Comparison of ENCODE assay signal across 31 mouse cellular contexts in genomic region chr10:63985576-63985975, GRCm38 (mm10). TPM values are rescaled to one million over a fixed set of nuclear protein-coding genes. Genes with fewer than 3 reads are reported as not detected.
A peak's percentile ranks its signal among the peaks of the same experiment; 100 is the strongest.
DNase-seq lines count a peak whose midpoint lies in the region; ATAC-seq and TF ChIP-seq lines count a peak whose summit lies in the region.
"Had no signal": no experiment of that assay in that cellular context is flagged by ENCODE, and none has a peak within 500 bp of the region (broad histone marks: within the 10 kb centered on the region; RNA-seq: fewer than 3 reads in every experiment).

No protein-coding gene starts in this region.

- peak; percentile 33 for DNase-seq in embryonic facial prominence, embryonic 14.5 days (ENCODE audit: low spot score)
- no peak for DNase-seq in embryonic facial prominence, embryonic 10.5 days (ENCODE audit: low spot score)
- DNase-seq in forebrain, postnatal 0 days, result peak; percentile 58
- DNase-seq in layer of hippocampus, adult 9-11 months, result peak; percentile 7
- DNase-seq in layer of hippocampus, adult 8-10 months (ENCODE audit: low spot score in 2 of 2), result no peak
- no peak for DNase-seq in adrenal gland, adult 8-10 months
- DNase-seq in heart, adult 8-10 months (ENCODE audit: low spot score), result no peak
- DNase-seq: adrenal gland, postnatal 10 days; adrenal gland, postnatal 36 days; cerebellum, adult 2 months; cerebellum, adult 9-11 months; cerebellum, postnatal 25 days; gastrocnemius, postnatal 25 days; heart, adult 18-20 months; heart, postnatal 14 days; heart, postnatal 4 days; kidney, adult 18-20 months had no signal

- no peaks in the 10 kb centered on the region for H3K27me3 ChIP-seq in embryonic facial prominence, embryonic 14.5 days (replicated peaks; ENCODE audit: control insufficient read depth, insufficient read depth, low read length)
- no peaks in the 10 kb centered on the region for H3K27me3 ChIP-seq in embryonic facial prominence, embryonic 10.5 days (replicated peaks; ENCODE audit: low read depth, poor library complexity, severe bottlenecking)
- H3K27me3 ChIP-seq in forebrain, postnatal 0 days (ENCODE audit: insufficient read depth, low read length), result no peaks in the 10 kb centered on the region
- H3K27me3 ChIP-seq in forebrain, embryonic 13.5 days, result no peaks in the 10 kb centered on the region
- H3K27me3 ChIP-seq: embryonic facial prominence, embryonic 13.5 days; heart, embryonic 13.5 days had no signal

- no peaks in the 10 kb centered on the region for H3K4me1 ChIP-seq in embryonic facial prominence, embryonic 14.5 days (ENCODE audit: control insufficient read depth, insufficient read depth, low read length)
- no peaks in the 10 kb centered on the region for H3K4me1 ChIP-seq in embryonic facial prominence, embryonic 10.5 days
- H3K4me1 ChIP-seq in forebrain, postnatal 0 days (ENCODE audit: insufficient read depth), result no peaks in the 10 kb centered on the region
- H3K4me1 ChIP-seq in forebrain, embryonic 13.5 days, result no peaks in the 10 kb centered on the region
- H3K4me1 ChIP-seq: embryonic facial prominence, embryonic 13.5 days; forebrain, embryonic 10.5 days; heart, embryonic 10.5 days; heart, embryonic 13.5 days had no signal

- no peak overlapping the region for H3K4me3 ChIP-seq in embryonic facial prominence, embryonic 14.5 days (ENCODE audit: low read depth, low read length)
- no peak overlapping the region for H3K4me3 ChIP-seq in embryonic facial prominence, embryonic 10.5 days
- H3K4me3 ChIP-seq in forebrain, postnatal 0 days (ENCODE audit: low read depth, low read length), result no peak overlapping the region
- H3K4me3 ChIP-seq in forebrain, embryonic 13.5 days, result no peak overlapping the region
- H3K4me3 ChIP-seq: embryonic facial prominence, embryonic 13.5 days; forebrain, embryonic 10.5 days; heart, embryonic 10.5 days; heart, embryonic 13.5 days had no signal

- no peak overlapping the region for H3K4me2 ChIP-seq in embryonic facial prominence, embryonic 14.5 days (ENCODE audit: low read depth, low read length)
- no peak overlapping the region for H3K4me2 ChIP-seq in forebrain, postnatal 0 days (ENCODE audit: low read depth)
- no peak overlapping the region for H3K4me2 ChIP-seq in forebrain, embryonic 13.5 days
- H3K4me2 ChIP-seq: embryonic facial prominence, embryonic 13.5 days; heart, embryonic 13.5 days; hindbrain, embryonic 14.5 days had no signal

- no peak for TF ChIP-seq CTCF in forebrain, postnatal 0 days (IDR thresholded peaks at IDR 0.05; ENCODE audit: low read depth)

- no peak overlapping the region for H3K9ac ChIP-seq in embryonic facial prominence, embryonic 14.5 days (ENCODE audit: low read depth, low read length)
- H3K9ac ChIP-seq in forebrain, postnatal 0 days, result no peak overlapping the region
- no peak overlapping the region for H3K9ac ChIP-seq in forebrain, embryonic 13.5 days
- H3K9ac ChIP-seq: embryonic facial prominence, embryonic 13.5 days; heart, embryonic 13.5 days; hindbrain, embryonic 14.5 days had no signal

- H3K36me3 ChIP-seq in embryonic facial prominence, embryonic 14.5 days (ENCODE audit: control insufficient read depth, insufficient read depth, low read length), result no peaks in the 10 kb centered on the region
- no peaks in the 10 kb centered on the region for H3K36me3 ChIP-seq in embryonic facial prominence, embryonic 10.5 days (replicated peaks)
- H3K36me3 ChIP-seq in forebrain, postnatal 0 days (ENCODE audit: insufficient read depth), result no peaks in the 10 kb centered on the region
- H3K36me3 ChIP-seq in forebrain, embryonic 13.5 days (ENCODE audit: poor library complexity, severe bottlenecking), result no peaks in the 10 kb centered on the region
- H3K36me3 ChIP-seq: embryonic facial prominence, embryonic 13.5 days; forebrain, embryonic 10.5 days; heart, embryonic 10.5 days; heart, embryonic 13.5 days had no signal

- WGBS in embryonic facial prominence, embryonic 14.5 days, result 52% methylated on average over 4 of the region's 4 CpGs
- 78% methylated on average over 4 of the region's 4 CpGs for WGBS in embryonic facial prominence, embryonic 10.5 days
- whole genome bisulfite sequencing in forebrain, postnatal 0 days, result 43% methylated on average over 4 of the region's 4 CpGs
- 76% methylated on average over 4 of the region's 4 CpGs for WGBS in forebrain, embryonic 13.5 days

- H3K9me3 ChIP-seq in embryonic facial prominence, embryonic 14.5 days (ENCODE audit: control insufficient read depth, low read length), result no peaks in the 10 kb centered on the region
- H3K9me3 ChIP-seq in embryonic facial prominence, embryonic 10.5 days, result no peaks in the 10 kb centered on the region
- H3K9me3 ChIP-seq in forebrain, postnatal 0 days (ENCODE audit: low read length), result no peaks in the 10 kb centered on the region
- H3K9me3 ChIP-seq in forebrain, embryonic 13.5 days (replicated peaks), result no peaks in the 10 kb centered on the region
- H3K9me3 ChIP-seq: embryonic facial prominence, embryonic 13.5 days; forebrain, embryonic 10.5 days; heart, embryonic 10.5 days; heart, embryonic 13.5 days had no signal

- no peak overlapping the region for H3K27ac ChIP-seq in embryonic facial prominence, embryonic 14.5 days (replicated peaks; ENCODE audit: low read depth, low read length)
- H3K27ac ChIP-seq in embryonic facial prominence, embryonic 10.5 days (replicated peaks), result no peak overlapping the region
- H3K27ac ChIP-seq in forebrain, postnatal 0 days (ENCODE audit: low read depth, low read length), result no peak overlapping the region
- no peak overlapping the region for H3K27ac ChIP-seq in forebrain, embryonic 13.5 days
- H3K27ac ChIP-seq: embryonic facial prominence, embryonic 13.5 days; forebrain, embryonic 10.5 days; heart, embryonic 10.5 days; heart, embryonic 13.5 days; hindbrain, embryonic 14.5 days; hindbrain, postnatal 0 days had no signal

- no peak for ATAC-seq in embryonic facial prominence, embryonic 14.5 days (ENCODE audit: low read depth)
- peak; percentile 36; the same call in 1 of the 2 replicates for ATAC-seq in forebrain, postnatal 0 days
- no peak for ATAC-seq in forebrain, embryonic 13.5 days
- ATAC-seq: activated CD4-positive, CD25-positive, alpha-beta regulatory T cell, adult 4 months; hindbrain, postnatal 0 days; inflammation-experienced regulatory T-cells, adult 6 months; intestine, embryonic 16.5 days had no signal

RNA-seq across cellular contexts. Expression of gene Gm10118, which starts 58.3 kb away (rescaled TPM):
- 0.20 and 0.54 TPM in 2 replicates for polyA plus RNA-seq in embryonic facial prominence, embryonic 14.5 days (2014; fragmentation: Nextera tagmentation; extraction: Ambion mirVana)
- polyA plus RNA-seq in embryonic facial prominence, embryonic 10.5 days (2016; fragmentation: Nextera tagmentation; extraction: Ambion mirVana), result 0.11 TPM in 1 of 2 replicates, not detected in the other
- 1.8 and 2.4 TPM in 2 replicates for total RNA-seq in forebrain, postnatal 0 days (2014; rRNA removed)
- polyA plus RNA-seq in forebrain, postnatal 0 days (2015; fragmentation: Nextera tagmentation; extraction: Ambion mirVana), result 0.15 and 0.57 TPM in 2 replicates
- polyA plus RNA-seq in forebrain, embryonic 13.5 days (2015; fragmentation: Nextera tagmentation; extraction: Ambion mirVana), result 0.17 and 0.24 TPM in 2 replicates
- 1 to 10 TPM; 2.5 to 4.0 (median 2.6) TPM for total RNA-seq in layer of hippocampus, adult 8-10 months (2022)
- not detected for total RNA-seq in adrenal gland, adult 8-10 months (2022)
- not detected for total RNA-seq in heart, adult 8-10 months (2022)
- total RNA-seq: adrenal gland, postnatal 10 days; adrenal gland, postnatal 36 days; common myeloid progenitor, adult 5-6 weeks; ES-E14; gastrocnemius, adult 8-10 months; gastrocnemius, postnatal 25 days; heart, adult 18-20 months; heart, postnatal 14 days; heart, postnatal 4 days had no signal
- polyA plus RNA-seq: activated CD4-positive, CD25-positive, alpha-beta regulatory T cell, adult 4 months; gonadal fat pad, adult 2 months; inflammation-experienced regulatory T-cells, adult 6 months had no signal

Comparison
In these comparisons a context has a peak if more than half of its experiments do, and no peak if none do; other contexts are left out.
1. DNase-seq: peak in embryonic facial prominence, embryonic 14.5 days (single experiment), forebrain, postnatal 0 days (single experiment) and layer of hippocampus, adult 9-11 months (single experiment); none in embryonic facial prominence, embryonic 10.5 days (single experiment), layer of hippocampus, adult 8-10 months (0 of 2), adrenal gland, adult 8-10 months (single experiment) and heart, adult 8-10 months (single experiment).